Mouse (Mus musculus) megakaryocyte, embryonic 14.5 days (primary cell): ENCODE measurements around the gene Prkca.

Source experiments
- FLI1 ChIP-seq: IDR thresholded peaks from 2 replicates; pipeline ENCODE4 v1.6.1; 2012; ENCODE audit warnings: low read length, inconsistent platforms, mixed read lengths
- GATA1 ChIP-seq: IDR thresholded peaks from 3 replicates; pipeline ENCODE4 v1.6.1; 2012; ENCODE audit warnings: mixed read lengths, low read length, inconsistent platforms, borderline replicate concordance

- no peak for TF ChIP-seq FLI1
- no peak for TF ChIP-seq GATA1
Observed at GRCm38 (mm10) chr11:108010465-108010864, 333.3 kb downstream of the Prkca start.
